Mouse (Mus musculus): Measurements from ENCODE around the gene Hs2st1.
A peak's percentile ranks its signal among the peaks of the same experiment; 100 is the strongest.

Gene Hs2st1

GRCm38 (mm10) chr3:144398166-144398565, 171.8 kb downstream of the Hs2st1 start:
- no peak for ATAC-seq (ENCODE audit: low TSS enrichment)

GRCm38 (mm10) chr3:144396478-144396877, 173.5 kb downstream of the Hs2st1 start:
- ATAC-seq (ENCODE audit: low TSS enrichment): no peak

DNA sequence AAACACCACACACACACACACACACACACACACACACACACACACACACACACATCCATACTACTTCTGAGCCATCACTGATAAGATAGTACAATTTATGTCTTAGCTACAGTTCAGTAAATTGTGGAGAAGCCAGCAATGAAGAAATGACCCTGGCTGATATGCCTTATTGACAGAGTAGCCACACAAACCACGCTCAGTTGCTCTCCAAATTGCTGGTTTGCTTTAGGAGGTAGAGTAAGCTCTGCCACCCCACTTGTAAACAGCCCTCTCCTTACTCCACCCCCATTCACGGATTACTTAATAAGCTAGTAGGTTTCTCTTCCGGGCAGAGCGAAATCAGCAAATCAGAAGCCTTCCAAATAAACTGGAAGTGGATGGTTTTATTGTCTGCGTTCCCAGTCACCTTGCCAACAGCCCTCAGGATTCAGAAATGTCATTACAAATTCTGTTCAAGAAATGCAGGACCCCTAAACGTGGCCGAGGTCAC, 175.5 kb downstream of the Hs2st1 start:
- no peak for ATAC-seq (ENCODE audit: low TSS enrichment)

GRCm38 (mm10) chr3:144386446-144386845, 183.5 kb downstream of the Hs2st1 start:
- no peak for ATAC-seq (ENCODE audit: low TSS enrichment)

DNA sequence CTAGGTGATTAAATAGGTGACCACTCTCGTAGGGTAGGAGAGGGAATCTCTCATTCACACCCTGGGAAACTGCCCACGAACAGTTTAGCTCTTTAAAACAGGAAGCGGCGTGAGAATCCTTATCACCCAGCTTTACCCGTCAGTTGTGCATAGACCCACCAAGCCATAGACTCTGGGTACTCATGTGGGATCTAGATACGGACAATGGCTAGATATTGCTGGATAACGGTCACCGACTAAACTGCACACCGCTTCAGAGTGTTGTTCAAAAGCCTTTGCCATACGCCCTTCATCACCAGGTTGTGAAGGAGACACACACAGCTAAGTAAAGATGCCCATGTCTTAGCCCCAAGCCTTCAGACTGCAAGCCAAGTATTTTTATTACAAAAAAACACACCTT, 185.3 kb downstream of the Hs2st1 start:
- ATAC-seq (ENCODE audit: low TSS enrichment): no peak

DNA sequence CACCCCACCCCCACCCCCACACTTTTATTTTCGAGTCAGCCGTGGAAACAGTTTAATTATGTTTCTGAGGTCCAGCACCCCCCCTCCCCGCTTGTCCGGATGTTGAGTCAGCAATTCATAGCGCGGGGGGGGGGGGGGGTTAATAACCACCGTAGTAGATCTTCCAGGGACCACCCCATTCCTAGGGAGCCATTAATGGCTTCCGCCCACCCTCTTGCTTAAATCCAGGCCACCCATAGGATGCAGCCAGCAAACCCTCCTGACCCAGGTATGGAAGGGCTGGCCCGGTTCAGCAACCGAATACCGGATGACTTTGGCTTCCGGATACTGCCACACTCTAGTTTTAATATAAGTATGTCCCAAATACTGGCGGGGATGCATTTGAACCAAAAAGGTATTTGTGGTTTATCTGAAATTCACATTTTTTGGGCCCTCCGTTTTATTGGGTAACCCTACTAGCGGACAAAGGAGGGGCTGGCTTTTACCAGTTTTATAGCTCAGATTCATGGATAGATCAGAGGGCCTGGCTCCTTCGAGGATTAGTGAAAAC, 188.5 kb downstream of the Hs2st1 start:
- ATAC-seq (ENCODE audit: low TSS enrichment): no peak

DNA sequence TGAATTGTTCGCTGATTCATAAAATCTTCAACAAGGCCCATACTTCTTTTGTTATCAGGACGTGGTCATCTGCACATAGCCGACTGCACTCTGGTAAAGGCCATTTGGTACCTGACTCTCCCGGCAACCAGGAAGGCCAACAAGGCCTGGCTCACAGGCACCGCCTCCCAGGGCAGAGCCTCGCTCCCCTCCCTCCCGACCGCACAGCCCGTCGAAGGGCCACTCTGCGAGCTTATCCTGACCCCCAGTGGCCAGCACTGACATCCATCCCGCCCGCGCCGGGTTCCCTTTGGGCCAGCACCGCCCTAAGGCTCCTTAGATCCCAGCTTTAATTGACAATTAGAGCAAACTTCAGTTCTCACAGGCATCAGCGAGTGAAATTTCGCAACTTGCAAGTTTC, 189.1 kb downstream of the Hs2st1 start:
- ATAC-seq (ENCODE audit: low TSS enrichment): peak; percentile 96

- ATAC-seq (ENCODE audit: low TSS enrichment): no peak
These were observed 190.2 kb downstream of the Hs2st1 start for GRCm38 (mm10) chr3:144379801-144380200.
